Mouse (Mus musculus) kidney, adult 2 months (tissue): Measurements from ENCODE around the gene Slc6a13.

Experiments
- CTCF ChIP-seq: fragments of 200-500 bp; conservative IDR thresholded peaks from 2 replicates; pipeline ENCODE4 v1.5.1; 2011; ENCODE audit warnings: low read depth, mild to moderate bottlenecking, control low read depth, low read length, moderate library complexity, mixed read lengths; ENCODE audit not compliant: insufficient read depth, insufficient read length
- POLR2A ChIP-seq: fragments of 200-500 bp; IDR thresholded peaks from one replicate; pipeline ENCODE4 v1.6.1; 2011; ENCODE audit warnings: low read depth, low read length, control low read depth

- TF ChIP-seq POLR2A (no peak), CTCF (no peak)
Observed at GRCm38 (mm10) chr6:121310984-121311383, 11.0 kb downstream of the Slc6a13 start.
